Mouse (Mus musculus): ENCODE data around the gene Zbtb48. TPM values are rescaled to one million over a fixed set of nuclear protein-coding genes. Genes with fewer than 3 reads are reported as not detected.
A peak's percentile ranks its signal among the peaks of the same experiment; 100 is the strongest.

Zbtb48 gene
- 19.0 and 20.4 TPM in 2 replicates for total RNA-seq (2017)

GRCm38 (mm10) chr4:152027524-152027923 lies at the start of gene Zbtb48:
Gene Zbtb48 (minus strand): TSS chr4:152027671.
- ATAC-seq (ENCODE audit: extremely low read depth, insufficient number of reproducible peaks, low FRiP score, poor library complexity, severe bottlenecking) = peak; percentile 94

GRCm38 (mm10) chr4:152077191-152077590 lies 49.7 kb upstream of the Zbtb48 start:
- ATAC-seq (ENCODE audit: extremely low read depth, insufficient number of reproducible peaks, low FRiP score, poor library complexity, severe bottlenecking) = no peak

- ATAC-seq (ENCODE audit: extremely low read depth, insufficient number of reproducible peaks, low FRiP score, poor library complexity, severe bottlenecking) = no peak
These were observed 47.1 kb upstream of the Zbtb48 start for GRCm38 (mm10) chr4:152074548-152074947.

DNA sequence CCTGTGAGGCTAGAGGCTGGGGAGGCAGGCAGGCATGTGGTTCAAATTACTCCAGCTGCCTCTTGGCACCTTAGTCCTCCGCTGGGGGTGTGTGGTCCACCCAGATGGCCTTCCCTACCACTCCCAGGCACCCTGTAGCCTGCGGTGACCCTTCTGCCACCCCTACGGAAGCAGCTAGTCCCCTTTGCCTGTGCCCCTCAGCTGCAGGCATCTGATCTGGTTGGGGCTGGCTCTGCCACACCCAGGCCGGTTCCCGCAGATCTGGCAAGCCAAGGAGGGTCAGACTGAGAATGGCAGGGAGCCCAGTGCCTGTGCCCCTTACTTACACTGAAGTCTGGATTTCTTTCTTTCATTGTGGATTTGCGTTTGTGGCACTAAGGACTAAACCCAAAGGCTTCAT lies 46.2 kb upstream of the Zbtb48 start:
- no peak for ATAC-seq (ENCODE audit: extremely low read depth, insufficient number of reproducible peaks, low FRiP score, poor library complexity, severe bottlenecking)

- ATAC-seq (ENCODE audit: extremely low read depth, insufficient number of reproducible peaks, low FRiP score, poor library complexity, severe bottlenecking) = no peak
These were observed 45.2 kb upstream of the Zbtb48 start for GRCm38 (mm10) chr4:152072655-152073054.

- no peak for ATAC-seq (ENCODE audit: extremely low read depth, insufficient number of reproducible peaks, low FRiP score, poor library complexity, severe bottlenecking)
These were observed 44.7 kb upstream of the Zbtb48 start, which contains the start of gene Plekhg5 for GRCm38 (mm10) chr4:152072121-152072601. Gene Plekhg5 (plus strand): TSS chr4:152072498.

DNA sequence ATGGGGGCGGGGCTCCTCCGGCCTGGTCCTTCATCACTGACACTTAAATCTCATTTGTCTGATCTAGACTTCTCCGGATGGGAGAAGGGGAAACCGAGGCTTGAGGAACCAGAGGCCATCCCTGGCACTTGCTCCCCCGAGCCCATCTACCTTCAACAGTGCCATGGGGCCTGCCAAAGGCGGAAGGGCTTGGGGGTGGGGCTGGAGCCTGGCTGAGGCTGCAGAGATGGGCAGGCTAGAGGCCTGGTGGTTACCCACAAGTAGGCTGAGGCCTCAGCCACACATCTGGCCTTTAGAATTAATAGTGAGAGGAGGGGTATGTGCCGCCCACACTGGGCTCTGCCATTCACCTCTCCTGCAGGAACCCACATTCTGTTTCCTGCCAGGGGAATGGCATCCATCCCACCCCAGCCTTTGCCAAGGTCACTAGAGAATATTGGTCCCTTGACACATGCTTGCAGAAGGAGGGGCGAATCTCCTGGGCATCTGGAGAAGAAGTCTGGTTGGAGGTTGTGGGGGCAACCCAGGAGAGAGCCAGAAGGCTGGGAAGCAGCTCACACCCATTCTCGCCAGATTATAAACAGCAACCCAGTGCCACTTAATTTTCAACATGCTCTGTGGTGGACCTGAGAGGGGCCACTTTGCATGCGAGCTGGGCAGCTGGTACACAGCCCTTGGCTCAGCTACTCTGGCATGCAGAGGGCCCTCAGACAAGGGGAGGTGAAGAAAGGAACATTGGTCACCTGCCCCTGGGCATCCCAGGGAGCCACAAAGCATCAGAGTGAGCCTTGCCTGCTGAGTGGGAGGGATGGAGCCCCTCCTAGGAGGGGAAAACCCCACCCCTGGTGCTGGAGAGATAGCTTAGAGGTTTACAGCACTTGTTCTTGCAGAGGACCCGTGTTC lies 43.3 kb upstream of the Zbtb48 start:
- ATAC-seq (ENCODE audit: extremely low read depth, insufficient number of reproducible peaks, low FRiP score, poor library complexity, severe bottlenecking) = no peak

DNA sequence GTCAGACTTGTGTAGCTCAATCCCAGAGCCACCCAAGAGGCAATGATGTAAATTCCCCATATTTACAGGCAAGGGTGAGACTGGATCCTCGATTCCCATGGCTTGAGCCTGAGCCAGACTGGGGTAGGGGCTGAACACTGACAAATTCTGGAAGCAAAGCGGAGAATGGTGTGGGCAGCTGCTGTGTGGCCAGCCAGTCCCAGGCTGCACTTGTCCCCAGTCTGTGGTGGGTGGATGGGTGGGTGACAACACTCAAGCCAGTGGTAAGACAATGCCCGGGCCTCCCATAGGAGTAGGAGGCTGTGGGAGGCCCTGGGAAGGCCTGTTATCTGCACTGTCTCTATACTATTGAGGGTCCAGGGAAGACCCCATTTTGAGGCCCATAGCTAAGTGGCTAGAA lies 41.8 kb upstream of the Zbtb48 start:
- no peak for ATAC-seq (ENCODE audit: extremely low read depth, insufficient number of reproducible peaks, low FRiP score, poor library complexity, severe bottlenecking)

- ATAC-seq (ENCODE audit: extremely low read depth, insufficient number of reproducible peaks, low FRiP score, poor library complexity, severe bottlenecking) = no peak
These were observed 40.8 kb upstream of the Zbtb48 start for GRCm38 (mm10) chr4:152068166-152068724.

DNA sequence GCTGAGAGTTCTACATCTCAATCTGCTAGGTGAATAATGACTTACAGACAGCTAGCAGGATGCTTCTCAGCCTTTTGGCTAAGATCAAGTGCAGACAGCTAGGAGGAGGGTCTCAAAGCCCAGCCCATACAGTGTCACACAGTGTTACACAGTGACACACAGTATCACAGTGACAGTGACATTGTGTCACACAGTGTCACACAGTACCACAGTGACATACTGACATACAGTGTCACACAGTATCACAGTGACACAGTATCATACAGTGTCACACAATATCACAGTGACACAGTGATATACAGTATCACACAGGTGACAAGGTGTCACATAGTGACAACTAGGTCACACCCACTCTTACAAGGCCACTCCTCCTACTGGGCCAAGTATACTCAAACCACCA lies 39.8 kb upstream of the Zbtb48 start:
- ATAC-seq (ENCODE audit: extremely low read depth, insufficient number of reproducible peaks, low FRiP score, poor library complexity, severe bottlenecking) = no peak

DNA sequence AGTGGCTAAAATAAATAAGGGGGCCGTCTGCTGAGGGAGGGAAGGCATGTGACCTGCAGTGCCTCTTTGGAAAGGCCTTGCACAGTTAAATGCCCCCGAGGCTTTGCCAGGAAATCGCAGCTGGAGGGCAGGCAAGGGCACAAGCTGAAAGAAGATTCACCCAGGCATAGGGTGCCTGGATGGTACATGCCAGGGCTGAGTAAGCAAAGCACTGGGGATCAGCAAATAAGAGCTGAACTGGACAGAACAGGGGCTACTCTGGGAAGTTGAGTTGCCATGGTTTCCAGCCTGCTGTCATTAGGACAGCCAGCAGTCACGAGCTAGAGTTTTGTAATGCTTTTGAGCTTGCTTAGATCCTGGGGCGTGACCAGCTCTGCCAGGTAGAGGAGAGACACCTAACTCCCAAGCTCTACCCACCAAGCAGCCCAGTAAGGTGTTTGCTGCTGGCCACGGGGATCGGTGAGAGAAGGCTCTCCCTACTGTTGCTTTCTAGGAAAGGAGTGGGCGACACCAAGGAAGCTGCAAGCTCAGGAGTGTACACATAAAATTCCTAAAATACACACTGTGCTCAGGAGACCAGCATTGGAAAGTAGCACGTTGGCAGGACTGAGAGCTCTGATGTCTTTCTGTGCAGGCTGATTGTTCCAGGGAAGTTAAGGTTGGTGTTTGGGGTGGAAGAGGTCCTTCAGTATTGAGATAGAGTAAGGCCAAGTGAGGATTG lies 35.1 kb upstream of the Zbtb48 start:
- ATAC-seq (ENCODE audit: extremely low read depth, insufficient number of reproducible peaks, low FRiP score, poor library complexity, severe bottlenecking) = no peak

GRCm38 (mm10) chr4:152044609-152045008 lies 17.1 kb upstream of the Zbtb48 start:
- no peak for ATAC-seq (ENCODE audit: extremely low read depth, insufficient number of reproducible peaks, low FRiP score, poor library complexity, severe bottlenecking)

DNA sequence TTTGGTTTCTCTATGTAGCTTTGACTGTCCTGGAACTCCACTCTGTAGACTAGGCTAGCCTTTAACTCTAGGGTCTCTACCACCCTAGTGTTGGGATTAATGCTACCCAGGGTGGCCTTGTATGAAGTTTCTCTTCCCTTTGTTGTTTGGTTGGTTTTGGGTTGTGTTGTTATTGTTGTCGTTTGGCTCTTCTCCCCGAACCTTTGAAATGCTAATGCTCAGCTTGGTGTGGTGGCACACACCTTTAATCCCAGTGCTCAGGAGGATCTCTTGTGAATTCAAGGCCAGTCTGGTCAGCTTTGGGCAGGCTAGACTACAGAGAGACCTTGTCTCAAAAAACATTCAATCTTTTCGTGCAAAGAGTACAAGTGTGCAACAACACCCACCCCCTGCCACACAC lies 15.7 kb upstream of the Zbtb48 start:
- ATAC-seq (ENCODE audit: extremely low read depth, insufficient number of reproducible peaks, low FRiP score, poor library complexity, severe bottlenecking) = no peak

GRCm38 (mm10) chr4:152041924-152042641 lies 14.6 kb upstream of the Zbtb48 start:
- no peak for ATAC-seq (ENCODE audit: extremely low read depth, insufficient number of reproducible peaks, low FRiP score, poor library complexity, severe bottlenecking)

DNA sequence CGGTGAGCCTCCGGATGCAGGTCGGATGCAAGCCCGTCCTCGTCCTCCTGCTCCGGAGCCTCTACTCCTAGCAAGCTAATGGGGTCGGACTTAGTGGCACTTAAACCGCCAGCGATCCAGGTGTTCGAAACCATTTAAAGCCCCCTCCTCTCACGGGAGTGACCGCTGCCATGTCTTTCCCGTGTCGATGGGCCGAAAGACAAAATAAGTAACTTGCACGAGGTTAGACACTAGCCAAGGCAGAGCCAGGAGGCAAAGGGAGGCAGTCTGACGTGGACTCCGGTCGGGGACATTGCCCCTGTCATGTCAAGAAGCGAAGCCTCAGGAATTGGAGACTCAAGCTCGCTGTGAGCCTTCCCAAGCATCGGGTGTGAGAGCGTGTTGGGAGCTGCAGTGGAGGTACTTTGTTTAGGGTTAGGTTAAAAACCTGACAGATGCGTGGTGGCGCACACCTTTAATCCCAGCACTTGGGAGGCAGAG lies 12.4 kb upstream of the Zbtb48 start:
- ATAC-seq (ENCODE audit: extremely low read depth, insufficient number of reproducible peaks, low FRiP score, poor library complexity, severe bottlenecking) = no peak

- ATAC-seq (ENCODE audit: extremely low read depth, insufficient number of reproducible peaks, low FRiP score, poor library complexity, severe bottlenecking) = peak; percentile 86
These were observed 11.7 kb upstream of the Zbtb48 start, which contains the start of gene Nol9 for GRCm38 (mm10) chr4:152038985-152039830. Gene Nol9 (plus strand): TSS chr4:152039321.

DNA sequence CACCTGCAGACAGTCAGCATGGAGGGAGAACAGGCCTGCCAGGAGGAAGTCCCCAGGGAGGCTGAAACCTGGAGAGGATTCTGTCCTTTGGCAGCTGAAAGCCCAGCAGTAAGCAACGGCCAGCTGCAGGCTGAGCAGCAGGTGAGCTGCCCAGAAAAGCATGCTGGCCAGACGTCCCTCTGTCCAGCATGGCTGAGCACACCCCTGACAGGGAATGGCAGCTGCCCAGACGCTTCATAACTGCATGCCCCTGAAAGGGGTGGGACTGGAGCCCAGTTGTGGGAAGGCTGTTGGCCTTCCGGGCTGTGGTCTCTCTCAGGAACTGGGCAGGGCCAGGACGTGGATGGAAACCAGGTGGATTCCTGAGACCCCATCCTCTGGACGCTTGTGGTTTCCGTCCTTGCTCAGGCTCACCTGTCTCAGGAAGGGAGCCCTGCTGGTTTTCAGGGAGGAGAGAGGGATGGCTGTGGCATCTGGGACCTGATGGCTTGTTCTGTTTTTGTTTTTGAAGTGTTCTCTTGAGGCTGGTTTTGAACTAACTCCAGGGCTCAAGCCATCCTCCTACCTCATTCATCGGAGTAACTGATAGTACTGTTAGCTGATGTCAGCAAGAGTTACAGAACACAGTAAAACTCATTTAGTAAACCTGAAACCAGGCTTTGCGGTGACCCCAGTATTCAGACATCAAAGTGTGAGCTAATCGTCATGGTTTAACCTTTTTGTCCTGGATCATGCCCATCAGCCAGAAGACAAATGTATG lies 10.9 kb upstream of the Zbtb48 start, which contains the start of gene Tas1r1:
TSS of gene Tas1r1 (minus strand) at position 344 of the 760 bp plus-strand sequence.
- no peak for ATAC-seq (ENCODE audit: extremely low read depth, insufficient number of reproducible peaks, low FRiP score, poor library complexity, severe bottlenecking)
